Mouse (Mus musculus) lung, postnatal 10 days (tissue): Measurements from ENCODE around the gene Tmprss9.

Experiments
- DNase-seq: peaks from one replicate; pipeline ENCODE4 v3.0.0; 2021

Tmprss9 gene

GRCm38 (mm10) chr10:80843087-80843930 is 28.3 kb upstream of the Tmprss9 start:
- no peak for DNase-seq

- DNase-seq = no peak
Observed at GRCm38 (mm10) chr10:80843931-80844547, 27.6 kb upstream of the Tmprss9 start, which contains the start of gene Lingo3. TSS of gene Lingo3 (minus strand) at chr10:80844039.

- DNase-seq = no peak
Observed at GRCm38 (mm10) chr10:80845055-80845693, 26.5 kb upstream of the Tmprss9 start.

GRCm38 (mm10) chr10:80845732-80846131 is 25.9 kb upstream of the Tmprss9 start:
- no peak for DNase-seq

- peak; percentile 80 for DNase-seq
Observed at GRCm38 (mm10) chr10:80848571-80848970, 23.1 kb upstream of the Tmprss9 start.

GRCm38 (mm10) chr10:80854913-80855748 is 16.5 kb upstream of the Tmprss9 start, which contains the start of the genes Lsm7 and Sppl2b:
TSS of gene Lsm7 (minus strand) at chr10:80855209.
TSS of gene Sppl2b (plus strand) at chr10:80855275.
- DNase-seq = peak; percentile 98

GRCm38 (mm10) chr10:80855749-80856073 is 15.9 kb upstream of the Tmprss9 start:
- DNase-seq = no peak

- DNase-seq = peak; percentile 36
Observed at GRCm38 (mm10) chr10:80856267-80856666, 15.4 kb upstream of the Tmprss9 start.

GRCm38 (mm10) chr10:80856908-80857307 is 14.7 kb upstream of the Tmprss9 start:
- DNase-seq = no peak

- no peak for DNase-seq
Observed at GRCm38 (mm10) chr10:80857386-80857785, 14.3 kb upstream of the Tmprss9 start.

GRCm38 (mm10) chr10:80857848-80858247 is 13.8 kb upstream of the Tmprss9 start:
- no peak for DNase-seq

GRCm38 (mm10) chr10:80858350-80858935 is 13.2 kb upstream of the Tmprss9 start:
- DNase-seq = no peak

GRCm38 (mm10) chr10:80862305-80862704 is 9.3 kb upstream of the Tmprss9 start:
- DNase-seq = no peak

GRCm38 (mm10) chr10:80864446-80864845 is 7.2 kb upstream of the Tmprss9 start:
- DNase-seq = no peak

- no peak for DNase-seq
Observed at GRCm38 (mm10) chr10:80870993-80871392, 655 bp upstream of the Tmprss9 start.

- no peak for DNase-seq
Observed at GRCm38 (mm10) chr10:80874035-80874434, 2.4 kb downstream of the Tmprss9 start.

- peak; percentile 74 for DNase-seq
Observed at GRCm38 (mm10) chr10:80876028-80876427, 4.4 kb downstream of the Tmprss9 start.

GRCm38 (mm10) chr10:80876594-80876993 is 4.9 kb downstream of the Tmprss9 start:
- no peak for DNase-seq

- DNase-seq = peak; percentile 71
Observed at GRCm38 (mm10) chr10:80880131-80880641, 8.5 kb downstream of the Tmprss9 start.

GRCm38 (mm10) chr10:80880901-80881300 is 9.3 kb downstream of the Tmprss9 start:
- DNase-seq = no peak

- peak; percentile 85 for DNase-seq
Observed at GRCm38 (mm10) chr10:80881301-80881700, 9.7 kb downstream of the Tmprss9 start.

GRCm38 (mm10) chr10:80887181-80887580 is 15.5 kb downstream of the Tmprss9 start:
- peak; percentile 67 for DNase-seq
